Mouse (Mus musculus): ENCODE data around the gene 2010111I01Rik. TPM values are rescaled to one million over a fixed set of nuclear protein-coding genes. Genes with fewer than 3 reads are reported as not detected.

2010111I01Rik gene
- polyA plus RNA-seq, 1 experiment, result 144 TPM

GRCm38 (mm10) chr13:63249741-63250431 is 285.2 kb downstream of the 2010111I01Rik start:
- Histone ChIP-seq H3K27me3 (ENCODE audit: control insufficient read depth, insufficient read depth, insufficient read length) (no peaks in the 10 kb centered on the region), H3ac (ENCODE audit: control insufficient read depth, insufficient read length) (no peak overlapping the region), H3K79me2 (ENCODE audit: control insufficient read depth, insufficient read depth) (peaks cover 99% of the 10 kb centered on the region), H3K4me2 (ENCODE audit: low read depth) (peak overlapping the region; percentile 99), H3K36me3 (ENCODE audit: control insufficient read depth, insufficient read depth) (peaks cover 20% of the 10 kb centered on the region), H3K4me3 (peak overlapping the region; percentile 86)
- TF ChIP-seq POLR2AphosphoS2 (IDR thresholded peaks at IDR 0.05; ENCODE audit: insufficient read length, low read depth), result peak; percentile 27
- no peak for TF ChIP-seq MAX (IDR thresholded peaks at IDR 0.05; ENCODE audit: low read depth)

GRCm38 (mm10) chr13:63250441-63250980 is 285.8 kb downstream of the 2010111I01Rik start:
- TF ChIP-seq POLR2AphosphoS2 (IDR thresholded peaks at IDR 0.05; ENCODE audit: insufficient read length, low read depth), result no peak
- no peak for TF ChIP-seq MYOD1 (IDR thresholded peaks at IDR 0.05; ENCODE audit: control insufficient read depth in 1 of 3, insufficient read length in 2 of 3, low read depth in 2 of 3)
- peak; percentile 53; the same call in 1 of the 2 replicates for TF ChIP-seq CEBPB (IDR thresholded peaks at IDR 0.05; ENCODE audit: insufficient read depth, poor library complexity, severe bottlenecking)

GRCm38 (mm10) chr13:63251118-63251889 is 286.6 kb downstream of the 2010111I01Rik start:
- Histone ChIP-seq H3K4me2 (ENCODE audit: low read depth) (peak overlapping the region; percentile 99), H3K79me2 (ENCODE audit: control insufficient read depth, insufficient read depth) (peaks cover 100% of the 10 kb centered on the region), H3K27me3 (ENCODE audit: control insufficient read depth, insufficient read depth, insufficient read length) (no peaks in the 10 kb centered on the region), H3K36me3 (ENCODE audit: control insufficient read depth, insufficient read depth) (peaks cover 19% of the 10 kb centered on the region), H3ac (ENCODE audit: control insufficient read depth, insufficient read length) (peak overlapping the region; percentile 23), H3K4me3 (peak overlapping the region; percentile 8)
- TF ChIP-seq SRF (IDR thresholded peaks at IDR 0.05; ENCODE audit: control insufficient read depth, insufficient read length, low read depth), result no peak
- TF ChIP-seq MAX (IDR thresholded peaks at IDR 0.05; ENCODE audit: low read depth), result no peak
- TF ChIP-seq MYOG (IDR thresholded peaks at IDR 0.05; ENCODE audit: control insufficient read depth in 1 of 3, insufficient read depth in 1 of 3, insufficient read length in 2 of 3, low read depth in 2 of 3), result peak in 1 of 3 experiments; percentile 15
- no peak for TF ChIP-seq MYOD1 (IDR thresholded peaks at IDR 0.05; ENCODE audit: control insufficient read depth in 1 of 3, insufficient read length in 2 of 3, low read depth in 2 of 3)
- 0 out of 2 replicates have a peak, but pooled peaks have one; percentile 53 for TF ChIP-seq CEBPB (IDR thresholded peaks at IDR 0.05; ENCODE audit: insufficient read depth, poor library complexity, severe bottlenecking)
- no peak for TF ChIP-seq USF1 (IDR thresholded peaks at IDR 0.05; ENCODE audit: low read depth)

More at GRCm38 (mm10) chr13:63250441-63250980, 285.8 kb downstream of the 2010111I01Rik start:
- Histone ChIP-seq H3K27me3 (ENCODE audit: control insufficient read depth, insufficient read depth, insufficient read length) (no peaks in the 10 kb centered on the region), H3K79me2 (ENCODE audit: control insufficient read depth, insufficient read depth) (peaks cover 100% of the 10 kb centered on the region), H3K4me2 (ENCODE audit: low read depth) (peak overlapping the region; percentile 99), H3ac (ENCODE audit: control insufficient read depth, insufficient read length) (no peak overlapping the region), H3K4me3 (peak overlapping the region; percentile 86), H3K36me3 (ENCODE audit: control insufficient read depth, insufficient read depth) (peaks cover 20% of the 10 kb centered on the region)

GRCm38 (mm10) chr13:63252295-63253010 is 287.8 kb downstream of the 2010111I01Rik start:
- H3K79me2 ChIP-seq (ENCODE audit: control insufficient read depth, insufficient read depth), result peaks cover 100% of the 10 kb centered on the region
- H3ac ChIP-seq (ENCODE audit: control insufficient read depth, insufficient read length), result peak overlapping the region; percentile 23
- no peaks in the 10 kb centered on the region for H3K27me3 ChIP-seq (ENCODE audit: control insufficient read depth, insufficient read depth, insufficient read length)
- peak overlapping the region; percentile 8 for H3K4me3 ChIP-seq
- peak overlapping the region; percentile 99 for H3K4me2 ChIP-seq (ENCODE audit: low read depth)
- TF ChIP-seq POLR2AphosphoS2 (IDR thresholded peaks at IDR 0.05; ENCODE audit: insufficient read length, low read depth), result peak; percentile 19
- TF ChIP-seq USF1 (IDR thresholded peaks at IDR 0.05; ENCODE audit: low read depth), result no peak
- TF ChIP-seq POLR2A (IDR thresholded peaks at IDR 0.05; ENCODE audit: insufficient read length, low read depth), result peak; percentile 47
- H3K36me3 ChIP-seq (ENCODE audit: control insufficient read depth, insufficient read depth), result peaks cover 18% of the 10 kb centered on the region

- Histone ChIP-seq H3K4me2 (ENCODE audit: low read depth) (peak overlapping the region; percentile 99), H3K4me3 (peak overlapping the region; percentile 8), H3K36me3 (ENCODE audit: control insufficient read depth, insufficient read depth) (peaks cover 15% of the 10 kb centered on the region), H3K27me3 (ENCODE audit: control insufficient read depth, insufficient read depth, insufficient read length) (no peaks in the 10 kb centered on the region), H3K79me2 (ENCODE audit: control insufficient read depth, insufficient read depth) (peaks cover 100% of the 10 kb centered on the region), H3ac (ENCODE audit: control insufficient read depth, insufficient read length) (no peak overlapping the region)
- TF ChIP-seq POLR2A (IDR thresholded peaks at IDR 0.05; ENCODE audit: insufficient read length, low read depth), result peak; percentile 37
- TF ChIP-seq TCF12 (IDR thresholded peaks at IDR 0.05; ENCODE audit: insufficient read depth, poor library complexity, severe bottlenecking), result no peak
- TF ChIP-seq MYOG (IDR thresholded peaks at IDR 0.05; ENCODE audit: control insufficient read depth in 1 of 3, insufficient read depth in 1 of 3, insufficient read length in 2 of 3, low read depth in 2 of 3), result peak in 1 of 3 experiments; percentile 30
- peak in 1 of 3 experiments; percentile 14 for TF ChIP-seq MYOD1 (IDR thresholded peaks at IDR 0.05; ENCODE audit: control insufficient read depth in 1 of 3, insufficient read length in 2 of 3, low read depth in 2 of 3)
These were observed 288.5 kb downstream of the 2010111I01Rik start for GRCm38 (mm10) chr13:63253147-63253546.
